Mouse (Mus musculus): ENCODE data around the gene Gpr153. TPM values are rescaled to one million over a fixed set of nuclear protein-coding genes. Genes with fewer than 3 reads are reported as not detected.
A peak's percentile ranks its signal among the peaks of the same experiment; 100 is the strongest.

The Gpr153 gene
- polyA plus RNA-seq, 1 experiment from 2014 or later = 6.9 TPM

DNA sequence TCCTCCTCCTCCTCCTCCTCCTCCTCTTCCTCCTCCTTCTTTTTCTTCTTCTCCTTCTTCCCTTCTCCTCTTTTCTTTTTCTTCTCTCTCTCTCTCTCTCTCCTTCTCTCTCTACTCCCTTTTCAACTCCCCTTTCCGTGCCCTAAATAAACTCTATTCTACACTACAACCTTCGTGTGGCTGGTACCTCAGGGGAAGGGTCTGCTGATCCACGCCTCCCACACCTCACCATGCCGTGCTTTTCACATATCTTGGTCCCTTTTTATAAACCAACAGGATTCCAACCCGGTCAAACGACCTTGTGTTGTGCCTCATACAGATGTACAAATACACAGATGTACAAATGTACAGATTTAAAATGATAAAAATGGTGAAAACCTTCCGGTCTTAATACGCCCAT lies 22.3 kb downstream of the Gpr153 start:
- H3K9ac ChIP-seq (ENCODE audit: low read length) = peak overlapping the region; percentile 57; the same call in 1 of the 2 replicates

DNA sequence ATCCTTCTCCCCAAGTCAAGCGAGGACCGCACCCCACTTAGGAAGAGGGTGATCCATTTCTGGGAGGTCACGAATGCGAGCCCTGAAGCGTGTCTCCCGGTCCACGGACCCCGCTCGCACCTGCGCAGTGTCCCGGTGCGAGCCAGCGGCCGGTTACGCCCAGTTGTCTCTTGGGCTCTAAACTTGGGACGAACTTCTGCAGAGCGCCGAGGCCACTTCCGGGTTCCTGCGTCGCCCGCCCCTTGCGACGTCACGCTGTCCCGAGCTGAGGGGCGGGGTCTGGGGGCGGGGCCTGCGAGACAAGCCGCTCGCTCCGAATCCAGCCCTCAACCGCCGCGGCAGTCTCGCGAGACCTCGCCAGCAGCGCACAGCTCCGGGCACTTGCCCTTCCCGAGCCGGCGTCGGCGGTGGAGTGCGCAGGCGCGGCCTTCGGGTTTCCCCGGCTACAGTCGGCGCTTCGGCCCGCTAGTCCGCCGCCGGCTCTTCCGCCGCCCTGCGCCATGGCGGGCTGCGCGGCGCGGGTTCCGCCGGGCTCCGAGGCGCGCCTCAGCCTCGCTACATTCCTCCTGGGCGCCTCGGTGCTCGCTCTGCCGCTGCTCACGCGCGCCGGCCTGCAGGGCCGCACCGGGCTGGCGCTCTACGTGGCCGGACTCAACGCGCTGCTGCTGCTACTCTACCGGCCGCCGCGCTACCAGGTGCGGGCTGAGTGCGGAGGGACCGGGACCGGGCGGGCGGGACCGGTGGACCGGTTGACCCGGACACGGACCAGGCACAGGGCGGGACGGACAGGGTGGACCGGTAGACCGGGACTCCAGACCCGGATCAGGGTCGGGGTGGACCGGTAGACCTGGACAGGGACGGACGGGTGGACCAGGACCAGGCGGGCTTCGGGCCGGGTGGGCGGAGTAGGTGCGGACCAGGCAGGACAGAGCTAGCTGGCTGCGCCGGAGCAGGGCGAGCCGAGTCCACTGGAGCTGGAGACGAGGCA lies 23.1 kb downstream of the Gpr153 start, which contains the start of gene Icmt:
Gene Icmt, plus strand, starts transcription at position 354 of the 988 bp plus-strand sequence.
- no peaks in the 10 kb centered on the region for H3K27me3 ChIP-seq (ENCODE audit: control insufficient read depth, insufficient read depth, low read length)
- H3K4me1 ChIP-seq (replicated peaks; ENCODE audit: control insufficient read depth, insufficient read depth) = peaks cover 5% of the 10 kb centered on the region; the same call in 1 of the 2 replicates
- H3K36me3 ChIP-seq (ENCODE audit: control insufficient read depth, insufficient read depth, low read length) = peaks cover 5% of the 10 kb centered on the region
- peak within 1 kb of the TSS; percentile 85 for H3K27ac ChIP-seq (replicated peaks)
- peak within 1 kb of the TSS; percentile 95 for H3K4me3 ChIP-seq (ENCODE audit: low read depth, low read length)
- peak within 1 kb of the TSS; percentile 96 for H3K4me2 ChIP-seq (replicated peaks; ENCODE audit: low read depth)
- DNase-seq (ENCODE audit: low spot score) (peak; percentile 100), ATAC-seq (ENCODE audit: low FRiP score, low TSS enrichment) (peak; percentile 97)
- WGBS = under 1% methylated on average over 108 of the region's 119 CpGs
- H3K9me3 ChIP-seq (ENCODE audit: control insufficient read depth, low read length) = no peaks in the 10 kb centered on the region
- H3K9ac ChIP-seq (ENCODE audit: low read length) = peak within 1 kb of the TSS; percentile 94
- no peak for TF ChIP-seq CTCF (IDR thresholded peaks at IDR 0.05; ENCODE audit: low read depth)
- TF ChIP-seq EP300 (optimal IDR thresholded peaks at IDR 0.05) = peak; percentile 97

More for the DNA sequence above, 22.3 kb downstream of the Gpr153 start:
- Histone ChIP-seq H3K27ac (replicated peaks) (peak overlapping the region; percentile 78), H3K36me3 (ENCODE audit: control insufficient read depth, insufficient read depth, low read length) (peaks cover 5% of the 10 kb centered on the region), H3K27me3 (ENCODE audit: control insufficient read depth, insufficient read depth, low read length) (no peaks in the 10 kb centered on the region), H3K4me1 (replicated peaks; ENCODE audit: control insufficient read depth, insufficient read depth) (peaks cover 5% of the 10 kb centered on the region; the same call in 1 of the 2 replicates), H3K4me2 (replicated peaks; ENCODE audit: low read depth) (peak overlapping the region; percentile 68), H3K9me3 (ENCODE audit: control insufficient read depth, low read length) (no peaks in the 10 kb centered on the region), H3K4me3 (ENCODE audit: low read depth, low read length) (peak overlapping the region; percentile 95)
- WGBS = 7% methylated on average over 8 of the region's 8 CpGs
- TF ChIP-seq CTCF (IDR thresholded peaks at IDR 0.05; ENCODE audit: low read depth) = no peak
- no peak for TF ChIP-seq EP300 (optimal IDR thresholded peaks at IDR 0.05)
- DNase-seq (ENCODE audit: low spot score) (no peak), ATAC-seq (ENCODE audit: low FRiP score, low TSS enrichment) (no peak)

DNA sequence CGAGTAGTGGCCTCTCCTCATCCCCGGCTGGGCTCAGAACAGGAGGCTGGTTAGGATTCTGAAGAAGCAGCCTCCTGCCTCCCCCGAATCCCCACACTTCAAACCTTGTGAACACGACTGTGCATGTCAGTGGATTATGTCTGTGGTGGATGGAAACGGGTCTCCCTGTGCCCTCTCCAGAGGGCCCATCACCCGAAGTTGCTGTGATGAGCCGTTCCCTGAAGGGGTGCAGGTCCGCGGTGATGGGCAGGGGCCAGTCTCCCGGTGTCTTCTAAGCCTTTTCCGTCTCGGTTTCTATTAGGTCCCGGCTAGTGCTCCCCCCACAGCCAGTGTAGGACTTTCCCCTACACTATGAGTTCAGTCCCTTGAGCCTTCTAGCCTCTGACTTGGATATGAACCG lies 24.8 kb downstream of the Gpr153 start:
- Histone ChIP-seq H3K36me3 (ENCODE audit: control insufficient read depth, insufficient read depth, low read length) (peaks cover 8% of the 10 kb centered on the region), H3K9me3 (ENCODE audit: control insufficient read depth, low read length) (no peaks in the 10 kb centered on the region), H3K4me3 (ENCODE audit: low read depth, low read length) (no peak overlapping the region), H3K4me1 (replicated peaks; ENCODE audit: control insufficient read depth, insufficient read depth) (peaks cover 5% of the 10 kb centered on the region; the same call in 1 of the 2 replicates), H3K4me2 (replicated peaks; ENCODE audit: low read depth) (no peak overlapping the region), H3K27me3 (ENCODE audit: control insufficient read depth, insufficient read depth, low read length) (no peaks in the 10 kb centered on the region), H3K9ac (ENCODE audit: low read length) (no peak overlapping the region), H3K27ac (replicated peaks) (no peak overlapping the region)
- DNase-seq (ENCODE audit: low spot score) (no peak), ATAC-seq (ENCODE audit: low FRiP score, low TSS enrichment) (no peak)
- WGBS = 82% methylated on average over 14 of the region's 14 CpGs
- TF ChIP-seq CTCF (IDR thresholded peaks at IDR 0.05; ENCODE audit: low read depth) = no peak
- TF ChIP-seq EP300 (optimal IDR thresholded peaks at IDR 0.05) = no peak

DNA sequence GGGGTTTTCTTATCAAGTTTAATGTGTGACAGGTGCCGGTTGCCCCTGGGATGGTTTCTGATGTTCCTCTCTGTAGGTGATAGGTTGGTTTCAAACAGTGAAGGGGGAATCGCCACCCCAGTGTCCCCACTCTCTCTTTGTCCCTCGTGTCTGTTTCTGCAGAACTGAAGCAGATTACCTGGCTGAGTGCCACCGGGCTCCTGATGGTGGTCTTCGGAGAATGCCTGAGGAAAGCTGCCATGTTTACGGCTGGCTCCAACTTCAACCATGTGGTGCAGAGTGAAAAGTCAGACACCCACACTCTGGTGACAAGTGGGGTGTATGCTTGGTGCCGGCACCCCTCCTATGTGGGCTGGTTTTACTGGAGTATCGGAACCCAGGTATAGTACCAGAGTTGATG lies 26.3 kb downstream of the Gpr153 start:
- ATAC-seq (ENCODE audit: low FRiP score, low TSS enrichment) = no peak
- DNase-seq (ENCODE audit: low spot score) = no peak
- Histone ChIP-seq H3K9me3 (ENCODE audit: control insufficient read depth, low read length) (no peaks in the 10 kb centered on the region), H3K36me3 (ENCODE audit: control insufficient read depth, insufficient read depth, low read length) (peaks cover 8% of the 10 kb centered on the region), H3K4me1 (replicated peaks; ENCODE audit: control insufficient read depth, insufficient read depth) (peaks cover 5% of the 10 kb centered on the region; the same call in 1 of the 2 replicates), H3K9ac (ENCODE audit: low read length) (no peak overlapping the region), H3K27me3 (ENCODE audit: control insufficient read depth, insufficient read depth, low read length) (no peaks in the 10 kb centered on the region), H3K27ac (replicated peaks) (no peak overlapping the region), H3K4me2 (replicated peaks; ENCODE audit: low read depth) (no peak overlapping the region), H3K4me3 (ENCODE audit: low read depth, low read length) (no peak overlapping the region)
- 92% methylated on average over 8 of the region's 8 CpGs for WGBS
- TF ChIP-seq EP300 (optimal IDR thresholded peaks at IDR 0.05) (no peak), CTCF (IDR thresholded peaks at IDR 0.05; ENCODE audit: low read depth) (no peak)

DNA sequence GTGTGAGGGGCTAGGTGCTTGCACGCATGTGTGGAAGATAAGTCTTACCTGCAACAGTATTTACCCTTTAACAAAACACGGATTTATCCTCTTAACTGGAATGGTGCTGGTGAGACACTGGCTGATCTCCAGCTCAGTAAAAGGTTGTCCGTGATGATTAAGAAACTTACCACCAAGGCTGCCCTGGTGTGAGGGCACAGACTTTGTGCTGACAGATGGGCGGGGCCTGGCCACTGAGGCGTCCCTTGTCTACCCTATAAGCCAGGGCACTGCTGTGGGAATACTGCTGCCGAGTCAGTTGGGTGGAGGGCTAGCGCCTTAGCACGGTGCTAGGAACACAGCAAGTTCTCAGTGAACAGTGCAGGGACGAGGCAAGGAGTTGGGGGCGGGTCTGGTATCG lies 28.0 kb downstream of the Gpr153 start:
- no peak for ATAC-seq (ENCODE audit: low FRiP score, low TSS enrichment)
- H3K27me3 ChIP-seq (ENCODE audit: control insufficient read depth, insufficient read depth, low read length) = no peaks in the 10 kb centered on the region
- no peak for TF ChIP-seq CTCF (IDR thresholded peaks at IDR 0.05; ENCODE audit: low read depth)
- no peak for TF ChIP-seq EP300 (optimal IDR thresholded peaks at IDR 0.05)
- H3K9ac ChIP-seq (ENCODE audit: low read length) = no peak overlapping the region
- H3K4me3 ChIP-seq (ENCODE audit: low read depth, low read length) = no peak overlapping the region
- peaks cover 8% of the 10 kb centered on the region for H3K36me3 ChIP-seq (ENCODE audit: control insufficient read depth, insufficient read depth, low read length)
- no peak overlapping the region for H3K4me2 ChIP-seq (replicated peaks; ENCODE audit: low read depth)
- peaks cover 5% of the 10 kb centered on the region; the same call in 1 of the 2 replicates for H3K4me1 ChIP-seq (replicated peaks; ENCODE audit: control insufficient read depth, insufficient read depth)
- H3K27ac ChIP-seq (replicated peaks) = no peak overlapping the region
- no peak for DNase-seq (ENCODE audit: low spot score)
- 75% methylated on average over 11 of the region's 11 CpGs for WGBS
- H3K9me3 ChIP-seq (ENCODE audit: control insufficient read depth, low read length) = no peaks in the 10 kb centered on the region
